Mouse (Mus musculus): ENCODE results near the gene Olfr56.
"Not testable (repeated sequence)": the region's sequence is repeated elsewhere in the genome, so short reads cannot be mapped to it uniquely, and the experiment has no call there.

Olfr56 gene

DNA sequence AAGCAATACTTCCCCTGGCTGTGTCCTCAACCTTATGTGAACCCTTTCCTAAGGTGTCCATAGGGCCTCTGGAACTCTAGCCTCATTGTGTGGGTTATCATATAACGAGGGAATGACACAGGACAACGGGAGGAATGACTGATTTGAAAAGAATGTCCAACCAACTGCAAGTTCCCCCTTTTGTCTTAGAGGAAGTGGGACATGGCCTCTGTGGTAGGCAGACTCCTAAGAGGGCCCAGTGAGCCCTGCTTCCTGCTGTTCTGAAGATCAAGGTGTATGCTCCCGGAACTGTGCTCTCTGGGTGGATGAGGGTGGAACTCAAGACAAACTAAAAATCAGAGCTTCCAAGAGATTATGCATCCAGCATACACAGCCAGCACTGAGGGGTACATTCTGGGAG is 81.4 kb downstream of the Olfr56 start:
- DNase-seq: not testable (repeated sequence)

DNA sequence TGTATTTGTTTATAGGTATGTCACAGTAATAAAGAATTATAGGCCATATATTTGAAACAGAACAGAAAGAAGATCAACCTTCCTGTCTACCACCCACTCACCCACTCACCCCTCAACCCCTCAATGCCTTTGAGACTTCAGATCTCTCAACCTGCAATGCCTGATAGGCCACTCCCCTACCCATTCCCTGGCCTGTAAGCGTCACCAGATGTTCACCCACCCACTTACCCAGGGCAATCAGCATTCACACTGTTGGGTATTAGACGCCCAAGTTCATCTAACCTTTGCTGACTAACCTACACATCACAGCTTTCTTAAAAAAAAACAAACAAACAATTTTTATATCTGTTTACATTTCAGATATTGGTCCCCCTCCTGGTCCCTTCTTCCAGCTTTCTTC is 83.2 kb downstream of the Olfr56 start:
- not testable (repeated sequence) for DNase-seq

DNA sequence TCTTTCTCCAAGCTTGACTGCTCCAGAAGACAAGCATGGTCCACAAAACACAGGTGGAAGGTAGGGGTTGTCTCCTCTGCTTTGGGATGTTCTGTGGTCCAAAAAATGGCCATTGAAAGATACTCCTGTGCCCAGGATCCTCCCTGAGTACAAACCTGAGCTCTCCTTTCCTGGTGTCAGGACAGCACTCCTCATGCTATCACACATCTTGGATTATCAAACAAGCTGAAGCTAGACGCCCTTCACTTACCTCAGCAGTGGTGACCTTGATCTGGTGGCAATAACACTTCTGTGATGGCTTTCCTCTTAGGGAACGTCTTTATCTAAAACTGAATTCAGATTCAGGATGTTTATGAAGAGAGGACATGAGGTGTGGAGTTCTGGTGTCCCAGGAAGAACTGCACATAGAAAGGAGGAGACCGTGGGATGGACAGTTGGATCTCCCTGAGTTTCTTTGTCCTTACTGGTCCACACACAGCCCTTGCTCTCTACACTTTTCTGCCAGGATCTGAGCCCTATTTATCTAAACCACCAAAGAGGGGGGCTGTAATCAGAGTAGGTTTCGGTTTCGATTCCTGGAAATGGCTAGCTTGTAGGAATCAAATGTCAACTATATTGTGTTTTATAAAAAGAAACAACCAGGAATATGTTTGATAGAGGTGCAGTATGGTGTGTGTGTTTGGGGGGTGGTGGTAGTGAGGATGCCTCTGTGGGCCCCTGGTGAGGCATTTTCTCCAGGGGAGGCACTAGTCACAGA is 85.2 kb downstream of the Olfr56 start, which contains the start of gene Tgtp2:
Gene Tgtp2 (minus strand): TSS at position 494 of the 757 bp plus-strand sequence.
- DNase-seq: not testable (repeated sequence)

- DNase-seq: no peak
Observed at GRCm38 (mm10) chr11:49068358-49068757, 89.7 kb downstream of the Olfr56 start.

DNA sequence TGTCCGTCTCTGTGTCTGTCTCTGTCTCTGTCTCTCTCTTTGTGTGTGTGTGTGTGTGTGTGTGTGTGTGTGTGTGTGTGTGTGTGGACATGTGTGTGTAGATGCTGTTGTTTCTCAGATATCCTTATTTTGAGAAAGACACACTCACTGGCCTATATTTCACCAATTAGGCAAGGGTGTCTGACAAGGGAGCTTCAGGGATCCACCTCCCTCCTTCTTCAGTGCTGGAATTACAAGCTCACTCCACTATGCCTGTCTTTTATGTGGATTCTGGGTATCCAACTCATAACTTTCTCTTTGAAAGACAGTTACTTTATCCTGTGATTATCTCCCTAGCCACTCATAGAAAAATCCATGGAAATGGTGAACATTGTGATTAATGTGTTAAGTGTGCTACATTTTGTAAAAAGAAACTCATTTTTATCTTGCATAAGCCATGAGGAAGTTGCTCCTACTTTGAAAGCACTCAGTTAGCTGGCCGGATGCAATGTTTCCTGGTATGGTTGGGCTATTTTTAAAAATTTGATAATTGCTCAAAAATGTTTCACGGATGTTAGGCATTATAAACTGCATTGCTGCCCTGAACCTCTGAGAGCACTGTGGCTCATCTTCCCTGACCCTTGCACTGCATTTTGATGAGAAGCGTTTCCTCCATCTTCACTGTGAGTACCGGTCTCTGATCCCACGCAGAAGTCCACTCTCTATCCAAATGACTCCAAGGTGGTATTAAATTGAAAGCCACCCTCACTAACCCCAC is 97.5 kb downstream of the Olfr56 start, which contains the start of gene Ifi47:
Gene Ifi47 (plus strand): TSS at position 587 of the 757 bp plus-strand sequence.
- DNase-seq: not testable (repeated sequence)

DNA sequence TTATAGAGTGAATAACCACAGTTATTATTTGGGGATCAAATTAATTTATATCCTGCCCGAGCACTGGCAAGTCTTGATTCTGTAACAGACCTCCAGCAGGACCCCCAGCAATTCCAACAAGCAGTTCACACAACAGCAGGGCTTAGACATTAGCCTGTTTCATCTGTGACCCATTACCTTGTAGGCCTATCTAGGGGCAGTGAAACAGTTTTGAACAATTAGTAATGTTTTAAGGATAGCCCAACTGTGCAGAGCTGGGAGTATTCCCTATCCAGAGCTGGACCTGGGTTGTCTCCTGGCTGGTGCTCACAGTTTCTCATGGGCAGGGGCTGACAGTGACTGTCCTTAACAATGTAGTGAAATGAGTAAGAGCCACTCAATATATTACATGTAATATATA is 98.3 kb downstream of the Olfr56 start:
- no peak for DNase-seq

- no peak for DNase-seq
Observed at GRCm38 (mm10) chr11:49078719-49079118, 100.0 kb downstream of the Olfr56 start.

- DNase-seq: no peak
Observed at GRCm38 (mm10) chr11:49080636-49081035, 101.9 kb downstream of the Olfr56 start.

DNA sequence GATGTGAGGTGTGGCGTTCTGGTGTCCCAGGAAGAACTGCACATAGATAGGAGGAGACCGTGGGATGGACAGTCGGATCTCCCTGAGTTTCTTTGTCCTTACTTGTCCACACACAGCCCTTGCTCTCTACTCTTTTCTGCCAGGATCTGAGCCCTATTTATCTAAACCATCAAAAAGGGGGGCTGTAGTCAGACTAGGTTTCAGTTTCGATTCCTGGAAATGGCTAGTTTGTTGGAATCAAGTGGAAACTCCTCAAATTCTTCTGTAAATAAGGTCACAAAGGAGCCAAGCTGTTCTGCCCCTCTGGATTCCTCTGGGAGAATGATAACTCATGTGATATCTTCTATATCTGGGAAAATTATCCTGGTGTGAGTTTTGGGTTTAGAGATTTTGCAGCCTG is 102.7 kb downstream of the Olfr56 start:
- DNase-seq: no peak

- DNase-seq: no peak
Observed at GRCm38 (mm10) chr11:49081886-49082285, 103.2 kb downstream of the Olfr56 start.

DNA sequence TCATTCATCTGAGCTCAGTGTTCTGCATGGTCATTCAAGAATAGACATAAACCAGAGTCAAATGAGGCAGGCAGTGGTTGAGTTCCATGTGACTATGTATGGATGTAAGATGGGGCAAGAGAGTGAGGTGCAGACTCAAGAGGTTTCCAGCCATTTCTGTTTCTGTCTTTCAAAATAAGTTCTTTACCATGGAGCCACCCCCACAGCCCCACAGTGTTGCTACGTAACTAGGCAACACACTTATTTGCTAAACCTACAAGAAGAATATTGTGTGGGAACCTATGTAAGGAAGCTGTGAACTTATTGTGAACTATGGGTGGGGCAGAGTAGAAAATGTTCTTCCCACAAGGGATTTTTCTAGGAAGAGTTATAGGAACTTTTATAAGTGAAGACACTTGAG is 104.5 kb downstream of the Olfr56 start:
- no peak for DNase-seq

DNA sequence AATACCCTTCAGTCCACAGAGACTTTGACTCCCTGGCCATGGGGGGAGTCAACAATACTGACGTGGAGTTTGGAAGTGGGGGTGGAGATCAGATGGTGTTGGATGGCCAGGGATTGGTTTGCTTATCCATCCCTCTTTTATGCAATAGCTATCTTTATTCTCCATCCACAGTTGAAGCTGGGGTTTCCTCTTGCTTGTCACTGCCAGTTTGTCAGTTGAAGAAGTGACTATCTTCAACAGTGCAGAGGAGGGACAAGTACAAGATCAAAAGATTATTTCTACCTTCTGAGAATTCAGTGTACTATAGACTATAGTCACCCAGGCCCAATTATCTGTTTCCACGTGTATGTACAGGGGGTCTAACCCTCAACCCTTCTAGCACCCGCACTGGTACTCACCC is 105.1 kb downstream of the Olfr56 start:
- no peak for DNase-seq

GRCm38 (mm10) chr11:49084385-49084784 is 105.7 kb downstream of the Olfr56 start:
- DNase-seq: no peak

GRCm38 (mm10) chr11:49084875-49085274 is 106.2 kb downstream of the Olfr56 start:
- no peak for DNase-seq

DNA sequence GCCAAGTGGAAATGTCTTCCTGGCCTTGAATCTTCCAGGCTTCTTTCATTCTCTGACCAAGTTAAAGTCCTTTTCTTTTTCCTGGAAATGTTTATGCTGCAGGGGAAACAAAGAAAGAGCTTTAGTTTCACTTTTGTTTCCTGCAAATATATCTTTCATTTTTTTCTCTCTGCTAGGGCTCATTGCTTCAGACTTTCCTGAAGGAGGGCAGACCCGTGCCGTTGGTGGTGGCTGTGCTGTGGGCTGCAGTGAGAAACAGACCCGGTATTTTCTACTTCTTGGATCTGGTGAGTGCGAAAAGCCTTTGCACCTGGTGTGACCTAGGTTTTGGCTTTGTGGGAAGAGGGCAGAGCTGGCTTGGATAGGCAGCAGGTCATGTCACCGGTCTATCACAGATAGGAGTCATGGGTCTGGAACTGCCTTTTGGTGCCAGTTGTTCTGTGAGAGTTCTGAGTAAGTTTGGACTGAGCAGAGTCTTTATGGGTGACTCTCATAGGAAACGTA is 108.2 kb downstream of the Olfr56 start:
- no peak for DNase-seq

DNA sequence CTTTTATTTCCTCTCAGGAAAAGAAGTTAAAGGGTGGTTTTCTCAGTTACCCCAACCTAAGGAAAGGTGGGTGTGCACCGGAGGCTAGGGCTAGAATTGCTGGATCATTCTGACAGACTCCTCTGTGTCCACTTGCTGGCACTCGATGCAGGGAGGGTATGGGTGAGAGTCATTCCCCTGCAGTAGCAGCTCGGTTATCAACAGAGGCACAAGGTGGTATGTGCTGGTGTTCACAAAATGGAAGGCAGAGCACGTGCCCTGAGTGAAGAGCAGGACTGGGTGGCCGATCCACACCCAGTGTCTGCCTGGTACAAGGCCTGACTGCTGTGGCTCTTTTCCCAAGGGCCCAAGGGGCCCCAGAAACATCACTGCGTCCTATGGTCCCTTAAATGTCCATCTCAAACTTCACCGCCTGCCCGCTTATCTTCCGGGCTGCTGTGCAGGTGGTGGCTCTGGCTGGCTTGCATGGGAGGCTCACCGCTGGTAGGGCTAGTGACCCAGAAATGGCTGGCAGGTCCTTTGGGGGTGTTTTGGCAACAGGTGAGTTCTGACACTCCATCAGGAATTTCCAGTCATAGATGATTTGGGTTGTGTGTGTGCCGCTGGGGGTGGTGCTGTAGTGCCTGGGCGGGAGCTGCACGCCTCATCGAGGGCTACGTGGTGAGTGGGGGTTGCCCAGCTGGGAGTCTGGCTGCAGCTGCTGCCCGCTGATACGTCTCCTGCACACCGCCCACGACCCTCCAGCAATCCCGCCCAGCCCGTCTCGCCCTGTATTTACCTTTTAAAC is 109.3 kb downstream of the Olfr56 start:
- DNase-seq: no peak

DNA sequence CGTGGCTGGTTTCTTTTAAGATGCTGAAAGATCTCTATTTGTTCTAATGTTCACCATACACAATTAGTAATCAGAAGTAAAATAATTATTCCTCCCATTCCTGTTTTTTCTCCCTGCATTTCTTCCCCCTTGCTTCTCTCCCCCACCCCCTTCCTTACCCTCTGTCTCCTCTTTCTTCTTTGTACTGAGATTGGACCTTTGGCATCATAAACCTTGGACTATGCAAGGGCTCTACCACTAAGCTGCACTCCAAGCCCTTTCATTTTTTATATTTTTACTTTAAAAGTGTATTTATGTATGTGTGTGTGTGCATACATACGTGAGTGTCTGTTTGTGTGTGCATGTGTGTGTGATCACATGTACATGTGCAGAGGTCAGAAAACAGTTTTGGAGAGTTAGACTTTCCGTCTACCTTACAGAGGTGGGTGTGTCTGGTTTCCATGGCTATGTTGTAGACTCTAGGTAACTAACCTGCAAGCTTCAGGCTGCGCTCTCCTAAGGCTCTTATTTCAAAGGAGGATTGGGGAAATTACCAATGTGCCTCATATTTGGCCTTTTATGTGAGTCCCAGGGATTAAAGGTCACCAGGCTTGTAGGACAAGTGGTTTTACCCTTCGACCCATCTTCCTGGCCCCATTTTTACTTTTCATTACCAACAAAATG is 110.4 kb downstream of the Olfr56 start:
- no peak for DNase-seq

- no peak for DNase-seq
Observed at GRCm38 (mm10) chr11:49089735-49090507, 111.2 kb downstream of the Olfr56 start.

- no peak for DNase-seq
Observed at GRCm38 (mm10) chr11:49090551-49090950, 111.9 kb downstream of the Olfr56 start.

DNA sequence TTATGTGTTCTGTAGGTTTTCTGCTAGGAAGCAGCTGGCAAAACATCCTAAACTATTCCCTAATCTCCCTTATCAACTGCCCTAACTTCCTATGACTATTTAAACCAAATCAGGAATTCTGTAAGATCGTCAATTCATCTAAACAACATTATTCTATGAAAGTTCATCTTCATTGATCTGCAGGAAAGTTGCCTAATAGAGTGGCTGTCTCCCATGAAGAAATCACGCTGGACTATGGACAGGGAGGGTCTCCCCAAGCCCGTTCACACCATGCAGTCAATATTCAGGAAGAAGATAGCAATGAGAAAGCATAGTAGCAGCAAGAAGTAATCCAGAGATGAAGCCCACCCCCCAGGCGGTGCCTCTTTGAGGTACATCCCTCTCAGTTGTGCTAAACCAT is 112.5 kb downstream of the Olfr56 start:
- no peak for DNase-seq

GRCm38 (mm10) chr11:49092053-49092586 is 113.4 kb downstream of the Olfr56 start:
- DNase-seq: no peak

Data from cerebellum, adult 8-10 months (tissue).